Mouse (Mus musculus) kidney, embryonic 14.5 days (tissue): ENCODE measurements at regions not wholly inside any gene's neighbourhood (a gene's known extent, or its start where the extent isn't known, plus 50 kb on each side); places are given as distances from the start of the nearest gene placed in this dataset.
A peak's percentile ranks its signal among the peaks of the same experiment; 100 is the strongest.

Experiments
- ATAC-seq: fragments of 200-750 bp; cut with Nextera tagmentation; 2 replicates; pipeline ENCODE4 v1.8.0; 2017; ENCODE audit warnings: moderate number of reproducible peaks, mild to moderate bottlenecking, moderate TSS enrichment, moderate library complexity; ENCODE audit not compliant: low FRiP score, low TSS enrichment
- H3K27ac ChIP-seq: fragments of 300-500 bp; sonication (generic); 2 replicates; pipeline ENCODE4 v1.5.1; 2014; ENCODE audit warnings: low read depth, mild to moderate bottlenecking, low read length, moderate library complexity, mixed read lengths
- H3K27me3 ChIP-seq: fragments of 300-500 bp; sonication (generic); 2 replicates; pipeline ENCODE4 v1.6.1; 2014; ENCODE audit warnings: mild to moderate bottlenecking, low read length; ENCODE audit not compliant: control insufficient read depth, insufficient read depth
- H3K36me3 ChIP-seq: fragments of 300-500 bp; sonication (generic); 2 replicates; pipeline ENCODE4 v1.6.1; 2014; ENCODE audit warnings: low read length, mixed read lengths; ENCODE audit not compliant: control insufficient read depth, insufficient read depth
- H3K4me1 ChIP-seq: fragments of 300-500 bp; sonication (generic); 2 replicates; pipeline ENCODE4 v1.6.1; 2014; ENCODE audit warnings: low read length, mixed read lengths; ENCODE audit not compliant: control insufficient read depth, insufficient read depth
- H3K4me2 ChIP-seq: fragments of 300-500 bp; sonication (generic); replicated peaks from 2 replicates; pipeline ENCODE4 v1.6.1; 2014; ENCODE audit warnings: low read depth, mild to moderate bottlenecking, low read length
- H3K4me3 ChIP-seq: fragments of 300-500 bp; sonication (generic); 2 replicates; pipeline ENCODE4 v1.5.1; 2014; ENCODE audit warnings: mild to moderate bottlenecking, low read length
- H3K9ac ChIP-seq: fragments of 300-500 bp; sonication (generic); 2 replicates; pipeline ENCODE4 v1.6.1; 2014; ENCODE audit warnings: low read depth, mild to moderate bottlenecking, low read length, moderate library complexity
- H3K9me3 ChIP-seq: fragments of 300-500 bp; sonication (generic); 2 replicates; pipeline ENCODE4 v1.6.1; 2016; ENCODE audit warnings: low read length; ENCODE audit not compliant: control insufficient read depth
- WGBS: fragments of 180-500 bp; shearing (Covaris S2); extraction: QIAGEN DNeasy Blood & Tissue Kit; methylation state at CpG from one replicate; pipeline ENCODE4 v1.1.7; 2014; 5-methylcytosine and 5-hydroxymethylcytosine counted together

DNA sequence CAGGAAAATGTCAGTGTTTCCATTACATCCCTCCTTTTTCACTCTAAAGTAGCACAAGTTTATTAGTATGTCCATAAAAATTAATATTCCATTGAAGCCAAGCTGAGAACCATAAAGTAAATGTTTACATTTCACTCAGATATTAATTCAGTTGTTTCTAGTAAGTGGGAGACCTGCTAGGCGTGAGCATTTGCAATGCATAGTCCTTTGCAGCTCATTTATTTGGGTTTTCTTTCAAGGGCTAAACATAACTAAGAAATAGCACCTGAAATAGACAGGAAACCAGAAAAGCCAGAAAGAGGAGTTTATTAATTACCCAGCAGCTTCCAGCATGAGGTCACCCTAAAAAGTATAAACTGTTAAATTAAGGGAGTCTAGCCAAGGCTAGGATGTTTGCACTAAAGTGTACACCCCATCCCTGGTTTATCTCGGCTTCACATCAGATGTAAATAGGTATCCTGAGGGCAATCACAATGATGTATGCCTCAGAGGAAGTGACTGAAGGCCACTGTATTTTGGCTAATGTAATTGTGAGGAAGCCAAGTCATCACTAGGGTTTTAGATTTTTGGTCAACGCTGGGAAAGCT lies 88.8 kb upstream of the Slc5a12 start:
- WGBS = 70% methylated on average over 3 of the region's 3 CpGs
- no peak overlapping the region for H3K9ac ChIP-seq
- no peaks in the 10 kb centered on the region for H3K27me3 ChIP-seq
- no peaks in the 10 kb centered on the region for H3K4me1 ChIP-seq
- no peaks in the 10 kb centered on the region for H3K9me3 ChIP-seq
- H3K27ac ChIP-seq = no peak overlapping the region
- no peak overlapping the region for H3K4me2 ChIP-seq
- H3K36me3 ChIP-seq = no peaks in the 10 kb centered on the region
- H3K4me3 ChIP-seq = no peak overlapping the region
- ATAC-seq = no peak

DNA sequence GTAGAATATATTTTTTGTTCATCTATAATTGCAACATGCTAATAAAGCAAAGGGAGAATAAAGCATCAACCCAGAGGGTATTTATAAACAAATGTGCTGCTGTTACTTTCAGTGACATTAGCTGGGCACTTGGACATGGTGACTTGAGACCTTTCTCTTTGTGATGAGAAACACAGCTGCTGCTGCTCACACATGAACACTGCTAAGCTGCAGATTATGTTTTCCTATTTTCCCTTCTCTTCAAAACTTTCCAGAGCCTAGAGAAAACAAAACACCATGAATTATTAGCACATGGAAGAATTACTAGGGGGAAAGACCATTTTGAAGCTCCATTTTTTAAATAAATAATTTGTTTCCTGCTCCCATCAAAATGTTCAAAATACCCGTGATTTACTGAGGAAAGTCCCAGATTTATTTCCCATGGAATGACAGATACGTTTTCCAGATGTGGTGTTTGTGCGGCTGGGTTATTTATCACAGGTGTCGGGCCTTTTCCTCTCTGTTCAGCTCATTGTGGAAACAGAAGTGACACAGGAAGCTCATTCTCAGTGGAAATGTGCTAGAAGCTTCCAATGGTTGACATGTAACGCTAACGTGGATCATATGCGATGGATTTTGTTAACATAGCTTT lies 73.8 kb upstream of the Slc5a12 start:
- H3K9me3 ChIP-seq = no peaks in the 10 kb centered on the region
- H3K4me3 ChIP-seq = no peak overlapping the region
- no peaks in the 10 kb centered on the region for H3K27me3 ChIP-seq
- peak; percentile 89 for ATAC-seq
- no peak overlapping the region for H3K4me2 ChIP-seq
- H3K9ac ChIP-seq = no peak overlapping the region
- no peaks in the 10 kb centered on the region for H3K4me1 ChIP-seq
- 23% methylated on average over 7 of the region's 7 CpGs for whole genome bisulfite sequencing
- no peaks in the 10 kb centered on the region for H3K36me3 ChIP-seq
- no peak overlapping the region for H3K27ac ChIP-seq

DNA sequence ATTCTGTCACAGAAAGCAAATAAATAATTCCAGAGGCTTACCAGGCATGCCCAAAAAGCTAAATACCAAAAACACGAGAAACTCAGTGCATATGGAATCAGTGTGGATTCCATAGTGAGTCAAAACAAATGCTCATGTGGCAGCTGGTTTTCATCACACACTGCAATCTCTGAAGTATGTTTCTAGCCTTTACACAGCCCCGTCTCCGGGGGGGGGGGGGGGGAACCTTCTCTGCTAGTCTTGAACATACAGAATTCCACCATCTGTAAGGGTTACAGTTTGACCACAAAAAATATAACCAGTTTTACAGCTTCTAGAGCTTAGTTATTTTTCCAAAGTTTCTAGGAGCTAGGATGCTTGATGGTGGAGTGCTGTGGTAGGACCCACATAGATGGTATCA lies 68.9 kb upstream of the Slc5a12 start:
- Histone ChIP-seq H3K4me2 (no peak overlapping the region), H3K27ac (no peak overlapping the region), H3K9ac (no peak overlapping the region), H3K36me3 (no peaks in the 10 kb centered on the region), H3K9me3 (no peaks in the 10 kb centered on the region), H3K27me3 (no peaks in the 10 kb centered on the region), H3K4me3 (no peak overlapping the region), H3K4me1 (no peaks in the 10 kb centered on the region)
- 56% methylated on average over 3 of the region's 3 CpGs for WGBS
- ATAC-seq = peak; percentile 76; the same call in 1 of the 2 replicates

DNA sequence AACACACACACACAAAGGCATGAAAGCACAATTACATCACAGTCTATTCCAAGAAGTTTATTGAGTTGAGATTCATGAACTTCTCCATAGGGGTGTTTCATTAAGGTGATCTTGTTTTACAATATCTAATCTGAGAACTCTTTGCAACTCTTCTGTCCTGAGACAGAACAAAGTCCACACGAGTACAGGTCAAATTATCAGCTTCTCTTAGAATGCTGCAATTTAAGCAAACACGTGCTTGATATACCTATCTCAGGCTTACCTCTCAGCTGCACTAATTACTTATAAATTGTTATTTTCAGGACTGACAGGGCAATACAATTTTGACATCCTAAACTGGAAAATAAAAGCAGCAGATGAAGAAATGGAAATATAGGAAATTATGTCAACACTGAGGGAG lies 57.0 kb upstream of the Slc5a12 start:
- 83% methylated on average over 2 of the region's 2 CpGs for WGBS
- Histone ChIP-seq H3K4me2 (no peak overlapping the region), H3K9me3 (no peaks in the 10 kb centered on the region), H3K27ac (no peak overlapping the region), H3K27me3 (no peaks in the 10 kb centered on the region), H3K9ac (no peak overlapping the region), H3K4me1 (no peaks in the 10 kb centered on the region), H3K36me3 (no peaks in the 10 kb centered on the region), H3K4me3 (no peak overlapping the region)
- ATAC-seq = no peak

DNA sequence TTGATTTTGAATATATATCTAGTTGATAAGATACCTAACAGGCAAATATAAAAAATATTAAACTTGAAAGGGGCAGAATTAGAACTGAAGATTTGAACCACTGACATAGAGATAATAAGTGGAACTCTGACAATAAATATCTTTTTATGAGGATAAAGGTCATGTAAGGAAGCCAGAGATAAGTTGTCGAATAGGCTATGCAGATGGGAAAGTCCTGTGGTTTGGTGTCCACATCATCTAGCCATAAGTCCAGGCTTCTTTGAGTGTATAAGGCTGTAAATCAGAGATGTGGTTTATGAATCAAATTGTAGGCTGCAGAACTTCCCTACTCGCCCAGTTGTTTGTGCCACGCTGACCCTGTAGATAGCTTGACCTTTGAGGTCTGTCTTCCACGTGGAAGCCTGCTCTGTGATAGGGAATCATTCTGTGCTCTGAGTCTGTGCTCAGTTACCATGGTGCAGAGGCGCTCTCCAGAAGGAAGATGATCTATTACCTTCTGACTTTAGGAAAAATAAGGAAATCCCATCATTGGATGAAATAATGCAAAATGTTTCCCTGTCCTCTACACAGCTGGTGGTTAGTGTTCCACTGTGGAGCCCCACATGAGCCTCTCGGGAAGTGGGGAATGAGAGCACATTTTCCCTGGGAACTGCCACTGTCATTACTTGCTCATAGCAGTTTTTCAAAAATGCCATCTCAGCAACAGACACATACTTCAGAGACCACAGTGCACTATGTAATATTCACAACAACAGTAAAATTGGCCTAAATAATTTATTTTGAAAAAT lies 56.3 kb upstream of the Slc5a12 start:
- no peaks in the 10 kb centered on the region for H3K36me3 ChIP-seq
- no peak overlapping the region for H3K4me3 ChIP-seq
- H3K4me2 ChIP-seq = no peak overlapping the region
- H3K9ac ChIP-seq = no peak overlapping the region
- H3K27me3 ChIP-seq = no peaks in the 10 kb centered on the region
- no peak overlapping the region for H3K27ac ChIP-seq
- no peak for ATAC-seq
- no peaks in the 10 kb centered on the region for H3K4me1 ChIP-seq
- WGBS = 56% methylated on average over 6 of the region's 6 CpGs
- no peaks in the 10 kb centered on the region for H3K9me3 ChIP-seq

DNA sequence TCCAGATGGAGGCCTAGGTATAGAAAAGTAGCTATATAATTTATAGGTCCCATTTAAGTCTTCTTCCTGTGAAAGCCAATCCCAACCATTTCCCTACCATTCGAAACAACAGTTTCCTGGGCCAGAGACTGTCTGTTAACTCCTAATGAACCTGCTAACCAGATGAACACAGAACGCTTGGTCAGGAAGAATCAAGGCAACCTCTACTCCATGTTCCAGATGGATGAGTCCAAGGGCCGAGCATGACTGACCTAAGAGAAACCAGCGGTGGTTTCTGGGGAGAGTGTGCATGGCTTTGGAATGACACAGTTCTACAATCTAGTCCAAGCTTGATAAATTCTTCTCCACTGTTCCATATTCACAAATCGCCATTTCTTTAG lies 55.8 kb upstream of the Slc5a12 start:
- WGBS = 53% methylated on average over 5 of the region's 5 CpGs
- no peaks in the 10 kb centered on the region for H3K4me1 ChIP-seq
- ATAC-seq = no peak
- H3K4me2 ChIP-seq = no peak overlapping the region
- no peak overlapping the region for H3K9ac ChIP-seq
- H3K36me3 ChIP-seq = no peaks in the 10 kb centered on the region
- H3K9me3 ChIP-seq = no peaks in the 10 kb centered on the region
- no peak overlapping the region for H3K27ac ChIP-seq
- no peaks in the 10 kb centered on the region for H3K27me3 ChIP-seq
- no peak overlapping the region for H3K4me3 ChIP-seq
